Mouse (Mus musculus) embryonic facial prominence, embryonic 13.5 days (tissue): ENCODE measurements around the gene Rnf208. TPM values are rescaled to one million over a fixed set of nuclear protein-coding genes. Genes with fewer than 3 reads are reported as not detected.
"Not testable (repeated sequence)": the region's sequence is repeated elsewhere in the genome, so short reads cannot be mapped to it uniquely, and the experiment has no call there.

Experiments
- ATAC-seq: fragments of 200-750 bp; cut with Nextera tagmentation; 2 replicates; pipeline ENCODE4 v1.8.0; 2017; ENCODE audit warnings: low read depth; ENCODE audit not compliant: insufficient number of reproducible peaks, insufficient read depth, low FRiP score, low TSS enrichment
- H3K27ac ChIP-seq: fragments of 300-500 bp; sonication (generic); 2 replicates; pipeline ENCODE4 v1.5.1; 2015; ENCODE audit warnings: moderate library complexity, mild to moderate bottlenecking, inconsistent platforms
- H3K27me3 ChIP-seq: fragments of 300-500 bp; sonication (generic); 2 replicates; pipeline ENCODE4 v1.6.1; 2015; ENCODE audit warnings: mild to moderate bottlenecking, inconsistent platforms
- H3K36me3 ChIP-seq: fragments of 300-500 bp; sonication (generic); 2 replicates; pipeline ENCODE4 v1.6.1; 2015; ENCODE audit warnings: mild to moderate bottlenecking, inconsistent platforms
- H3K4me1 ChIP-seq: fragments of 300-500 bp; sonication (generic); 2 replicates; pipeline ENCODE4 v1.6.1; 2015; ENCODE audit warnings: inconsistent platforms
- H3K4me2 ChIP-seq: fragments of 300-500 bp; sonication (generic); 2 replicates; pipeline ENCODE4 v1.6.1; 2015; ENCODE audit warnings: moderate library complexity, mild to moderate bottlenecking, inconsistent platforms
- H3K4me3 ChIP-seq: fragments of 300-500 bp; sonication (generic); 2 replicates; pipeline ENCODE4 v1.5.1; 2015; ENCODE audit warnings: mild to moderate bottlenecking, inconsistent platforms
- H3K9ac ChIP-seq: fragments of 300-500 bp; sonication (generic); 2 replicates; pipeline ENCODE4 v1.6.1; 2015; ENCODE audit warnings: mild to moderate bottlenecking, inconsistent platforms
- H3K9me3 ChIP-seq: fragments of 300-500 bp; sonication (generic); 2 replicates; pipeline ENCODE4 v1.6.1; 2016; ENCODE audit warnings: inconsistent platforms
- WGBS: fragments of 180-500 bp; shearing (Covaris S2); methylation state at CpG from one replicate; pipeline ENCODE4 v1.1.7; 2015; ENCODE audit warnings: mixed read lengths; 5-methylcytosine and 5-hydroxymethylcytosine counted together
- polyA plus RNA-seq: library from polyadenylated mRNA; unstranded; fragments of >200 nt; fragmentation: Nextera tagmentation; extraction: Ambion mirVana; gene quantifications from 2 replicates; pipeline ENCODE4 v1.2.1, GENCODE M21; 2015

The Rnf208 gene
- polyA plus RNA-seq, 1 experiment from 2014 or later, result 10.8 TPM

GRCm38 (mm10) chr2:25252331-25252730, 10.3 kb downstream of the Rnf208 start:
- no peaks in the 10 kb centered on the region for H3K9me3 ChIP-seq
- no peak overlapping the region for H3K4me3 ChIP-seq
- peaks cover 17% of the 10 kb centered on the region for H3K4me1 ChIP-seq
- no peaks in the 10 kb centered on the region for H3K27me3 ChIP-seq
- no peak overlapping the region for H3K9ac ChIP-seq
- 79% methylated on average over 1 of the region's 1 CpGs for WGBS
- H3K4me2 ChIP-seq, result no peak overlapping the region
- H3K27ac ChIP-seq, result no peak overlapping the region
- peaks cover 56% of the 10 kb centered on the region for H3K36me3 ChIP-seq
- no peak for ATAC-seq

- peaks cover 17% of the 10 kb centered on the region for H3K4me1 ChIP-seq
- H3K4me3 ChIP-seq, result peak within 1 kb of the TSS; percentile 99
- no peaks in the 10 kb centered on the region for H3K27me3 ChIP-seq
- H3K36me3 ChIP-seq, result peaks cover 26% of the 10 kb centered on the region
- H3K9me3 ChIP-seq, result no peaks in the 10 kb centered on the region
- H3K27ac ChIP-seq, result peak within 1 kb of the TSS; percentile 78
- peak; percentile 76 for ATAC-seq
- peak within 1 kb of the TSS; percentile 97 for H3K4me2 ChIP-seq
- peak within 1 kb of the TSS; percentile 88 for H3K9ac ChIP-seq
- WGBS, result under 1% methylated on average over 39 of the region's 39 CpGs
Measured at GRCm38 (mm10) chr2:25255284-25255779, 13.3 kb downstream of the Rnf208 start, which contains the start of gene Tmem203. TSS of gene Tmem203 (plus strand) at chr2:25255439.

GRCm38 (mm10) chr2:25256443-25257109, 14.5 kb downstream of the Rnf208 start:
- H3K27ac ChIP-seq, H3K9me3 ChIP-seq, ATAC-seq, H3K27me3 ChIP-seq: not testable (repeated sequence)
- 58% methylated on average over 12 of the region's 12 CpGs for WGBS
- H3K4me2 ChIP-seq, result peak overlapping the region; percentile 97
- peaks cover 17% of the 10 kb centered on the region for H3K4me1 ChIP-seq
- peak overlapping the region; percentile 99 for H3K4me3 ChIP-seq
- peak overlapping the region; percentile 88 for H3K9ac ChIP-seq
- peaks cover 14% of the 10 kb centered on the region for H3K36me3 ChIP-seq

GRCm38 (mm10) chr2:25257250-25257649, 15.2 kb downstream of the Rnf208 start:
- not testable (repeated sequence) for H3K9ac ChIP-seq, H3K36me3 ChIP-seq, H3K27ac ChIP-seq, H3K4me3 ChIP-seq, H3K4me2 ChIP-seq, H3K27me3 ChIP-seq, ATAC-seq, H3K9me3 ChIP-seq
- WGBS, result 84% methylated on average over 5 of the region's 5 CpGs
- peaks cover 17% of the 10 kb centered on the region for H3K4me1 ChIP-seq

GRCm38 (mm10) chr2:25258887-25259286, 16.8 kb downstream of the Rnf208 start:
- Histone ChIP-seq H3K27me3 (peaks cover 11% of the 10 kb centered on the region), H3K4me3 (no peak overlapping the region), H3K27ac (no peak overlapping the region), H3K4me2 (no peak overlapping the region), H3K9ac (no peak overlapping the region), H3K9me3 (no peaks in the 10 kb centered on the region), H3K36me3 (no peaks in the 10 kb centered on the region), H3K4me1 (peaks cover 27% of the 10 kb centered on the region)
- WGBS, result 55% methylated on average over 2 of the region's 2 CpGs
- no peak for ATAC-seq

- H3K4me1 ChIP-seq, result peaks cover 41% of the 10 kb centered on the region
- no peak for ATAC-seq
- 50% methylated on average over 12 of the region's 12 CpGs for WGBS
- peak overlapping the region; percentile 79 for H3K4me3 ChIP-seq
- no peaks in the 10 kb centered on the region for H3K36me3 ChIP-seq
- H3K27me3 ChIP-seq, result peaks cover 21% of the 10 kb centered on the region
- H3K9ac ChIP-seq, result peak overlapping the region; percentile 77
- peak overlapping the region; percentile 99 for H3K4me2 ChIP-seq
- H3K27ac ChIP-seq, result no peak overlapping the region
- no peaks in the 10 kb centered on the region for H3K9me3 ChIP-seq
Measured at GRCm38 (mm10) chr2:25261870-25262269, 19.8 kb downstream of the Rnf208 start.

- Histone ChIP-seq H3K9me3 (no peaks in the 10 kb centered on the region), H3K4me3 (peak within 1 kb of the TSS; percentile 79), H3K9ac (peak within 1 kb of the TSS; percentile 77), H3K4me1 (peaks cover 40% of the 10 kb centered on the region), H3K27me3 (peaks cover 21% of the 10 kb centered on the region), H3K27ac (no peak within 1 kb of the TSS; the same call in 1 of the 2 replicates), H3K36me3 (0 out of 2 replicates have a peak, but pooled peaks cover 3% of the 10 kb centered on the region), H3K4me2 (peak within 1 kb of the TSS; percentile 99)
- ATAC-seq, result peak; percentile 98
- under 1% methylated on average over 39 of the region's 39 CpGs for WGBS
Measured at GRCm38 (mm10) chr2:25262291-25262767, 20.3 kb downstream of the Rnf208 start, which contains the start of gene Tprn. TSS of gene Tprn (plus strand) at chr2:25262618.

- Histone ChIP-seq H3K27ac (no peak overlapping the region; the same call in 1 of the 2 replicates), H3K9ac (peak overlapping the region; percentile 77), H3K9me3 (no peaks in the 10 kb centered on the region), H3K4me1 (peaks cover 40% of the 10 kb centered on the region), H3K36me3 (0 out of 2 replicates have a peak, but pooled peaks cover 10% of the 10 kb centered on the region), H3K27me3 (peaks cover 21% of the 10 kb centered on the region), H3K4me2 (peak overlapping the region; percentile 99), H3K4me3 (peak overlapping the region; percentile 79)
- WGBS, result under 1% methylated on average over 82 of the region's 82 CpGs
- ATAC-seq, result no peak; the same call in 1 of the 2 replicates
Measured at GRCm38 (mm10) chr2:25262795-25263622, 21.0 kb downstream of the Rnf208 start.

GRCm38 (mm10) chr2:25263623-25264285, 21.7 kb downstream of the Rnf208 start:
- WGBS, result 18% methylated on average over 12 of the region's 12 CpGs
- Histone ChIP-seq H3K4me2 (peak overlapping the region; percentile 99), H3K27ac (no peak overlapping the region), H3K36me3 (peaks cover 11% of the 10 kb centered on the region; the same call in 1 of the 2 replicates), H3K4me3 (peak overlapping the region; percentile 79), H3K4me1 (peaks cover 40% of the 10 kb centered on the region), H3K9me3 (no peaks in the 10 kb centered on the region), H3K27me3 (peaks cover 21% of the 10 kb centered on the region), H3K9ac (peak overlapping the region; percentile 77)
- ATAC-seq, result no peak

GRCm38 (mm10) chr2:25264286-25264660, 22.2 kb downstream of the Rnf208 start:
- Histone ChIP-seq H3K27ac (no peak overlapping the region), H3K4me1 (peaks cover 40% of the 10 kb centered on the region), H3K36me3 (peaks cover 17% of the 10 kb centered on the region), H3K4me3 (peak overlapping the region; percentile 79; the same call in 1 of the 2 replicates), H3K9me3 (no peaks in the 10 kb centered on the region), H3K9ac (peak overlapping the region; percentile 77), H3K27me3 (peaks cover 21% of the 10 kb centered on the region), H3K4me2 (peak overlapping the region; percentile 99)
- no peak for ATAC-seq
- 76% methylated on average over 5 of the region's 5 CpGs for WGBS

GRCm38 (mm10) chr2:25264851-25265250, 22.8 kb downstream of the Rnf208 start:
- peak overlapping the region; percentile 99 for H3K4me2 ChIP-seq
- H3K4me3 ChIP-seq, result no peak overlapping the region
- peaks cover 21% of the 10 kb centered on the region for H3K27me3 ChIP-seq
- H3K27ac ChIP-seq, result no peak overlapping the region
- WGBS, result 61% methylated on average over 3 of the region's 3 CpGs
- peak overlapping the region; percentile 77 for H3K9ac ChIP-seq
- ATAC-seq, result no peak
- H3K9me3 ChIP-seq, result no peaks in the 10 kb centered on the region
- H3K36me3 ChIP-seq, result peaks cover 22% of the 10 kb centered on the region
- peaks cover 40% of the 10 kb centered on the region for H3K4me1 ChIP-seq
